Mouse (Mus musculus): ENCODE measurements around the gene Ppp1r15b. TPM values are rescaled to one million over a fixed set of nuclear protein-coding genes. Genes with fewer than 3 reads are reported as not detected.
A peak's percentile ranks its signal among the peaks of the same experiment; 100 is the strongest.

The Ppp1r15b gene
- total RNA-seq, 2 experiments from 2014 or later = 43.4 to 45.7 TPM

GRCm38 (mm10) chr1:133148122-133148521 is 17.2 kb downstream of the Ppp1r15b start:
- DNase-seq (ENCODE audit: low spot score in 2 of 2) = no peak
- intact Hi-C loops (cut with DNase I) = loop anchor here (5.0 kb wide), 1 partner anchor 464 kb away; the partner anchor contains the start of gene Snrpe

- no peak for DNase-seq (ENCODE audit: low spot score in 2 of 2)
- intact Hi-C loops (cut with DNase I) = no loop called here
These were observed 19.6 kb downstream of the Ppp1r15b start for GRCm38 (mm10) chr1:133150556-133150955.

DNA sequence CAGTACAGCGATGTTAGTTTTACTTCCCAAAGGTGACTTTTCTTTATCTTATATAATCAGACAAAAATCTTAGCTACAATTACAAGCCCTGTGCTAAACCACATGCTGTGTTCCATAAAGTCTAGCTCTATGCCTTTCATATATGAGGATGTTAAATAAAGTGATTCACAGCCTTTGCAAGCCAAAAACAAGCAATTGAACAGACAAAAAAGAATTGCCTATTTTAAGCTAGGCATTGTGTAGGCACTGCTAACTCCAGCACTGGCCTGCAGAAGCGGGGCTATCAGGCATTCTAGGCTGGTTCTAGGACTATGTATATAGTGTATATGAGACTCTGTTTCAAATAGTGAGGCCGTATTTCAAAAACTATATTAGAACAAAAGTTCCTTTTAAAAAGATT is 21.3 kb downstream of the Ppp1r15b start:
- intact Hi-C loops (cut with DNase I) = no loop called here
- DNase-seq (ENCODE audit: low spot score in 2 of 2) = peak in 1 of 2 experiments; percentile 69

DNA sequence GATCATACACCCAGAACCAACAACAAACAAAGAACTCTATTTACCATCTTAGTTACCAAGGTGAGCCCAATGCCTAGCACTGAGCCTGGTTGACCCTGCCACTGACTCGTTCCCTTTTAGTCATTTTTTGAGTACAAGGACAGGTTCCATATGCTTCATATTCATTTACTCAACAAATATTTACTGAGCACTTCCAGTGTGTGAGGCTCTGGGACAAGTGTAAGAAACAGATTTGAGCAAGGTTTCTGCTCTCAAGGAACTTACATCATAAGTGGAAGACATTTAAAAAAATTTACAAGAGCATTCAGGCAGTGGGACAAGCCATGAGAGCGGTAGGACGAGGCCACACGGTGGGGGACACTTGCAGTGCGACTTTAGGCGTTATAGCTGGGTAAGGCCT is 24.3 kb downstream of the Ppp1r15b start:
- DNase-seq (ENCODE audit: low spot score in 2 of 2) = no peak
- intact Hi-C loops (cut with DNase I) = no loop called here

- intact Hi-C loops (cut with DNase I) = no loop called here
These were observed 28.2 kb downstream of the Ppp1r15b start for GRCm38 (mm10) chr1:133159128-133159564.

GRCm38 (mm10) chr1:133161559-133161958 is 30.6 kb downstream of the Ppp1r15b start:
- intact Hi-C loops (cut with DNase I) = no loop called here

More at GRCm38 (mm10) chr1:133159128-133159564, 28.2 kb downstream of the Ppp1r15b start:
- DNase-seq (ENCODE audit: low spot score in 2 of 2) = peak; percentile 66 to 83

GRCm38 (mm10) chr1:133162046-133162445 is 31.1 kb downstream of the Ppp1r15b start:
- intact Hi-C loops (cut with DNase I) = no loop called here
- DNase-seq (ENCODE audit: low spot score in 2 of 2) = no peak

More at GRCm38 (mm10) chr1:133161559-133161958, 30.6 kb downstream of the Ppp1r15b start:
- DNase-seq (ENCODE audit: low spot score in 2 of 2) = no peak

GRCm38 (mm10) chr1:133162981-133163380 is 32.0 kb downstream of the Ppp1r15b start:
- intact Hi-C loops (cut with DNase I) = no loop called here
- no peak for DNase-seq (ENCODE audit: low spot score in 2 of 2)

DNA sequence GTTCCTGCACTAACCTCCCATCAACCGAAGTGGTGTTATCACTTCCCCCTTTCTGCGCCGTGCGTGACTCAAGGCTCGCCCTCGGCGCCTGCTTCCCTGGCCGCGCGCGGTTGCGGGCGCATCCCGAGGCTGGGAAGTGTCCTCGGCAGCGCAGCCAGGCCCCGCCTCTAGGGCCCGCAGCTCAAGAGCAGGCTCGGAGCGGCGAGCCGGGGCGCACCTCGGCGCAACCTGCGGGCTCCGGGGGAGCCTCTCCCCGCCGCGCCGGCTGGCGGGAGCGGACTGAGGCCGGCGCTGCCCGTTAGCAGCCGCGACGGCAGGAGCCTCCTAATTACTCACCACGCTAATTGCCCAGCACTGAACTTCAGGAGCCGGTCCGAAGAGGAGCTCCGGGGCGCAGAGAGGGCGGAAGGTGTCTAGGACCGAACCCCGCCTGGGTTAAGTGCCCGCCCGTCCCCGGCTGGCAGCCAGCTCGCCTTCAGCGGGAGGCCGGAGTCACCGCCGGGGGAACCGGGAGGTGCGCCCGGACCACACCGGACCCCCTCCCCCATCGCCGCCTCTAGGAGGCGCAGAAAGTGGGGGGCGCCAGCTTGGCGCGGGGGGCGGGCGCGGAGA is 33.0 kb downstream of the Ppp1r15b start, which contains the start of gene Plekha6:
Gene Plekha6 (plus strand): TSS at position 391 of the 612 bp plus-strand sequence.
- intact Hi-C loops (cut with DNase I) = no loop called here
- DNase-seq (ENCODE audit: low spot score in 2 of 2) = no peak

DNA sequence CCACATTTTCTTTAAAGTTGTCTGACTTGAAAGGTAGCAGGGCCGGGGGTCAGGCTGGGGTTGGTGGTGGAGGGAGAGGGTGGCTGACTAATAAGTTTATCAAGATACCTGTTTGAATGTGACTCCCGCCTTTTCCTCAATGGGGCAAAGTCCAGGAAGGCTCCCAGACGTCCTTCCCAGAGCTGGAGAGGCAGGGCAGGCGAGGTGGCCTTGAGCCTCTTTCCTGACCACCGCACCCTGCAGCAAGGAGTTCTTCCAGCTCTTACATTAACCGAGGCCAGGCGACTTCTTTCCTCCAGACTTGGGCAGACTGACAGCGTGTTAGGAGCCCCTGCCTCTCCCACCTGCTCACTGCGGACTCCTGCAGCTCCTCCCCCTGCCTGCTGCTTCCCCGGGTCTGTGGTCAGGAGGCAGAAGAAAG is 33.7 kb downstream of the Ppp1r15b start:
- intact Hi-C loops (cut with DNase I) = no loop called here

GRCm38 (mm10) chr1:133165111-133165510 is 34.2 kb downstream of the Ppp1r15b start:
- intact Hi-C loops (cut with DNase I) = no loop called here
- DNase-seq (ENCODE audit: low spot score in 2 of 2) = no peak

More for the DNA sequence above, 33.7 kb downstream of the Ppp1r15b start:
- DNase-seq (ENCODE audit: low spot score in 2 of 2) = no peak

DNA sequence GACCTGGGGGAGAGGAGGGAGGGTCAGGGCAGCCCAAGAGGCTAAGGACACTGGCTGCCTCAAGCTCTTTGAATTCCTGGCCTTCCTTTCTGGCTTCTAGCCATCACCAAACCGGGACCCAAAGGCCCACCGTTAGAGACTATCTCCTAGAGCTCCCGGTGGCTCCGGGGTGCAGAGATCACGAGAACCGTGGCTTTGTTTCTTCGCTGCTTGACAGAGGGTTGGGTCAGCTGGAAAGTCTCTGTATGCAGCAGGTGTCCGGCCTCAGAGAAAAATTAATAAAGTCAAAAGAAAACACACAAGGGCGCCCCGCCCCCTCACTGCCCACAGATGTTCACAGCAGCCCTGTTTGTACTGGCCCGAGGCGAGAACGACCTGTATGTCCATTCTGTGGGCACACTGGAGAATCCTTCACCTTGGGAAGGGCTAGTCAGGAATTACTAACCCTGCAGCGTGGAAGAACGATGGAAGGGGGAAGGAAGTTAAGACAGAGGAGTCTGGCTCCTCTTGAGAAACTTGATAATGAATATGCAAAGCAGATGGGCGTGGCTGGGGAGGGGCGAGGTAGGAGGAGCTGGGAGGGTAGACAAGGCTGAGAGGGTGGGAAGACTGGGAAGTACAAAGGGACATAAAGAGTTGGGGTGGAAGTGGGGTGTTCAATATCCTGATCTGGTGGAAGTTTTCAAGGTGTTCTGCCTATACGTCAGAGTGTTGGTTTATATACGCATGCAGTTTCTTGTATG is 37.5 kb downstream of the Ppp1r15b start:
- intact Hi-C loops (cut with DNase I) = no loop called here
- no peak for DNase-seq (ENCODE audit: low spot score in 2 of 2)

GRCm38 (mm10) chr1:133170196-133170595 is 39.3 kb downstream of the Ppp1r15b start:
- no peak for DNase-seq (ENCODE audit: low spot score in 2 of 2)
- intact Hi-C loops (cut with DNase I) = no loop called here

DNA sequence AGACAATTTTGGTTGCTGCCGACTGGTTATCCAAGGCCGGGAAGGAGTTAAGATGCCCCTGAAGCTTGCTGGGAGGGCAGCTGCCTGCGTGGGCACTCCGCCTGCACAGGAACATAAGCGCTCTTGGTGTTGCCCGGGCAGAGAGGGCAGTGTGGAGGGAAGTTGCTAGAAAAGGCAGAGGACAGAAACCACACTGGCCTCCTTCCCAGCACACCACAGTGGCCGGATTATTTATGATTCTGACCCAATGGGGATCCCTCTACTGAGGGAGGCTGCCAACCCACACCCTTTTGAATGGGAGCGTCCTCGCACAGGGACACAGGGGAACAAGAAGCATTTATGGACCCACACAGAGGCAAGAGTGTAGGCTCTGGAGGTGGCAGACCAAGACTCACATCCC is 40.4 kb downstream of the Ppp1r15b start:
- peak in 1 of 2 experiments; percentile 43 for DNase-seq (ENCODE audit: low spot score in 2 of 2)
- intact Hi-C loops (cut with DNase I) = no loop called here

DNA sequence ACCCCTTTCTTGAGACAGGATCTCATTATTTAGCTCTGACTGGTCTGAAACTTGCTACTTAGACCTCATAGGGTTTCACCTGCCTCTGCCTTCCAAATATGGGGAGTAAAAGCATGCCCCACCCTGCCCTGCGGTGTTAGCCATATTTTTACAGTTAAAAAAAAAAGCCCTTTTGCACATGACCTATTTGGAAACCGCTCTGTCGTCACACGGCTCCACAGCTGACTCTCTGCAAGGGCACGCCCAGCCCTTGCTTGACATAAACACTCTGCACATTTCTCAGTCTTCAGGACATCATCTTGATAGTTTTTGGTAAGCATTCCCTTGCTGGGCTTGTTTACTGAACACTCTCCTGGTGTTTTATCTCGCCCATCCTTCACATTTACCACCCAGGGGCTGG is 44.2 kb downstream of the Ppp1r15b start:
- no peak for DNase-seq (ENCODE audit: low spot score in 2 of 2)
- intact Hi-C loops (cut with DNase I) = loop anchor here (5.0 kb wide), 1 partner anchor 437 kb away; the partner anchor contains the start of gene Snrpe

DNA sequence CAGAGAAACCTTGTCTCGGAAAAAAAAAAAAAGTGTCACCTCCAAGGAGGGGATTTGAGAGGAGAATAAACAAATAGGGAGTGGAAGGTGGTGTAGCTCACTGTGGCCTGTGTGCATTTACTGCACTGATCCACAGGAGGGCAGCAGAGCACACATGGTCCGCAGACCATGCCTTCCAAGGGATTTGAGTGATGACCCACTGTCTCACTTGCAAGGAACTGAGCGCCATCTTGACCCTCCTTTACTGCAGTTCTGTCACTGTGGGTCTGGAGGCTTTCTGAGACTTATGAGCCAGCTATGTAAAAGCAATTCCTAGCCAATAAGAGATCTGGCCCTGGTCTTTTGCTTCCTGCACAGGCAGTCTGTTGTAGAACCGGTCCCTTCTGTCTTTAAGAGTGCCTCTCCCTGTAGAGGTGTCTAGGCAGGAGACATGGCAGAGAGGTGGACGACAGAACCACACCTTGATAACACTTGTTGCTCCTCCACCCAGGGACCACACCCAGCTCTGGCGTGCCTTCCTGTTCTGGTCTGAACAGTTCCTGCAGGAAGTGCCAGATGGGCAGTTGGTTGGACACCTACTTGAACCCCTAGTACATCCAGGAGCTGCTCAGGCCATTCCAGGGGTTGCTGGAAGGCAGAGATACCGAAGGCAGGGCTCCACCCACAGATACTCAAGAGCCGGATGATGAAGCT is 46.7 kb downstream of the Ppp1r15b start:
- peak; percentile 55 for DNase-seq (ENCODE audit: low spot score in 2 of 2)
- intact Hi-C loops (cut with DNase I) = loop anchor here (2.0 to 5.0 kb wide), 2 partner anchors 175 to 435 kb away; partner anchors contain the start of gene Snrpe

- intact Hi-C loops (cut with DNase I) = loop anchor here (2.0 to 5.0 kb wide), 2 partner anchors 174 to 433 kb away; partner anchors contain the start of gene Snrpe
- DNase-seq (ENCODE audit: low spot score in 2 of 2) = peak; percentile 42 to 89
These were observed 47.9 kb downstream of the Ppp1r15b start for GRCm38 (mm10) chr1:133178732-133179440.

- intact Hi-C loops (cut with DNase I) = loop anchor here (1.0 kb wide), 2 partner anchors 44 to 126 kb away; no protein-coding TSS in a partner anchor
- peak; percentile 83 to 92 for DNase-seq (ENCODE audit: low spot score in 2 of 2)
These were observed 50.4 kb downstream of the Ppp1r15b start for GRCm38 (mm10) chr1:133181072-133182015.
